Mouse (Mus musculus): ENCODE measurements at regions not wholly inside any gene's neighbourhood (a gene's known extent, or its start where the extent isn't known, plus 50 kb on each side); places are given as distances from the start of the nearest gene placed in this dataset.

DNA sequence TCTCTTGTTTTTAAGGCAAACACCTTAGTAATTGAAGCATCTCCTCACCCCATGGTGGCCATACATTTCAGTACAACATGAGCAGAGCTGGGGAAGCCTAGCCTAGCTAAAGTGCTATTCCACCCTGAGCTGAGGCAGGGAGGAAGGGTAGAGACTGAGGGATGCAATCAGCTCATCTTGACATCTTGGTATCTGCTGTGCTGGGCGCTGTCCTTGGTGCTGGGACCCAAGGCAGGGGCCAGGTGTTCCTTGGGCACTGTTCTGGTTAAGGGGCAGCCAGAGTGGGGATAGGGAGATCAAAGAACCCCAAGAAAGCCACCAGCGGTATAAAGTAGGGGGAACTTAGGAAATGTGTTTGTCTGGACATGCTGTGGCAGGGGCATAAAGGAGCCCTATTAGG is 228.7 kb downstream of the Cyp26b1 start:
- 19% methylated on average over 2 of the region's 2 CpGs for WGBS
- no peak overlapping the region for H3K9ac ChIP-seq (ENCODE audit: low read depth, low read length)
- H3K4me2 ChIP-seq (ENCODE audit: low read length): no peak overlapping the region
- H3K27ac ChIP-seq (ENCODE audit: low read length): no peak overlapping the region
- ATAC-seq: no peak
- H3K4me3 ChIP-seq (ENCODE audit: low read depth, low read length): no peak overlapping the region
- no peaks in the 10 kb centered on the region for H3K36me3 ChIP-seq (ENCODE audit: control insufficient read depth, insufficient read depth, low read length)
- no peaks in the 10 kb centered on the region for H3K9me3 ChIP-seq (replicated peaks; ENCODE audit: control insufficient read depth, low read length, poor library complexity, severe bottlenecking)
- no peaks in the 10 kb centered on the region for H3K27me3 ChIP-seq (ENCODE audit: control insufficient read depth, insufficient read depth, low read depth, low read length)
- no peaks in the 10 kb centered on the region for H3K4me1 ChIP-seq (ENCODE audit: control insufficient read depth, insufficient read depth, low read length)

- Histone ChIP-seq H3K9ac (ENCODE audit: low read depth, low read length) (no peak overlapping the region), H3K27me3 (ENCODE audit: control insufficient read depth, insufficient read depth, low read depth, low read length) (no peaks in the 10 kb centered on the region), H3K4me2 (ENCODE audit: low read length) (no peak overlapping the region), H3K9me3 (replicated peaks; ENCODE audit: control insufficient read depth, low read length, poor library complexity, severe bottlenecking) (no peaks in the 10 kb centered on the region), H3K4me1 (ENCODE audit: control insufficient read depth, insufficient read depth, low read length) (no peaks in the 10 kb centered on the region), H3K27ac (ENCODE audit: low read length) (no peak overlapping the region), H3K36me3 (ENCODE audit: control insufficient read depth, insufficient read depth, low read length) (no peaks in the 10 kb centered on the region), H3K4me3 (ENCODE audit: low read depth, low read length) (no peak overlapping the region)
- WGBS: 72% methylated on average over 1 of the region's 1 CpGs
- ATAC-seq: no peak
Observed at GRCm38 (mm10) chr6:84362331-84362730, 231.4 kb downstream of the Cyp26b1 start.

GRCm38 (mm10) chr6:84357911-84358310 is 235.8 kb downstream of the Cyp26b1 start:
- no peak overlapping the region for H3K9ac ChIP-seq (ENCODE audit: low read depth, low read length)
- WGBS: 77% methylated on average over 10 of the region's 10 CpGs
- H3K36me3 ChIP-seq (ENCODE audit: control insufficient read depth, insufficient read depth, low read length): no peaks in the 10 kb centered on the region

GRCm38 (mm10) chr6:84353425-84354220 is 240.1 kb downstream of the Cyp26b1 start:
- Histone ChIP-seq H3K27me3 (ENCODE audit: control insufficient read depth, insufficient read depth, low read depth, low read length) (no peaks in the 10 kb centered on the region), H3K9me3 (replicated peaks; ENCODE audit: control insufficient read depth, low read length, poor library complexity, severe bottlenecking) (no peaks in the 10 kb centered on the region), H3K4me2 (ENCODE audit: low read length) (no peak overlapping the region), H3K27ac (ENCODE audit: low read length) (no peak overlapping the region), H3K36me3 (ENCODE audit: control insufficient read depth, insufficient read depth, low read length) (no peaks in the 10 kb centered on the region), H3K9ac (ENCODE audit: low read depth, low read length) (no peak overlapping the region), H3K4me1 (ENCODE audit: control insufficient read depth, insufficient read depth, low read length) (no peaks in the 10 kb centered on the region), H3K4me3 (ENCODE audit: low read depth, low read length) (no peak overlapping the region)
- WGBS: 91% methylated on average over 6 of the region's 6 CpGs
- ATAC-seq: no peak

More at GRCm38 (mm10) chr6:84357911-84358310, 235.8 kb downstream of the Cyp26b1 start:
- ATAC-seq: no peak
- H3K4me1 ChIP-seq (ENCODE audit: control insufficient read depth, insufficient read depth, low read length): no peaks in the 10 kb centered on the region
- H3K4me2 ChIP-seq (ENCODE audit: low read length): no peak overlapping the region
- no peak overlapping the region for H3K27ac ChIP-seq (ENCODE audit: low read length)
- no peaks in the 10 kb centered on the region for H3K27me3 ChIP-seq (ENCODE audit: control insufficient read depth, insufficient read depth, low read depth, low read length)
- H3K9me3 ChIP-seq (replicated peaks; ENCODE audit: control insufficient read depth, low read length, poor library complexity, severe bottlenecking): no peaks in the 10 kb centered on the region
- H3K4me3 ChIP-seq (ENCODE audit: low read depth, low read length): no peak overlapping the region

DNA sequence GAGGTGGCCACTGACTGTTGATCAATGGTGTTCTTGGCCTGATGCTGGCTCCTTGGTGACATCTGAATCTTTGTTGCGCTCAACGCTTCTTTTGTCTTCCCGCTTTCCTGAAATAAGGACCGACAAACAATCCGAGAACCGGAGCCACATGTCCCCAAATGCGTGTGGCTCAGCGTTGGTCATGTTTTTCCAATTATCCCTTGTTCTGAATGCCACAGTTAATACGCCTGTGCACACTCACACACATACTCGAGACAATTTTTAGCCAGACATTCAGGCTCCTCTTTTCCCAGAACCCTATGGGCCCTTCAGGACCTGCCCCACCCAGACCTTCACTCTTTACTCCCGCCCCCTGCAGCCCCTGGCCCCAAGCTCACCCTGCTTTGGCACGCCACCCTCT is 248.8 kb downstream of the Cyp26b1 start:
- Histone ChIP-seq H3K9ac (ENCODE audit: low read depth, low read length) (no peak overlapping the region), H3K4me1 (ENCODE audit: control insufficient read depth, insufficient read depth, low read length) (no peaks in the 10 kb centered on the region), H3K9me3 (replicated peaks; ENCODE audit: control insufficient read depth, low read length, poor library complexity, severe bottlenecking) (no peaks in the 10 kb centered on the region), H3K4me3 (ENCODE audit: low read depth, low read length) (no peak overlapping the region), H3K4me2 (ENCODE audit: low read length) (no peak overlapping the region), H3K27me3 (ENCODE audit: control insufficient read depth, insufficient read depth, low read depth, low read length) (no peaks in the 10 kb centered on the region), H3K36me3 (ENCODE audit: control insufficient read depth, insufficient read depth, low read length) (no peaks in the 10 kb centered on the region), H3K27ac (ENCODE audit: low read length) (no peak overlapping the region)
- ATAC-seq: no peak
- WGBS: 90% methylated on average over 12 of the region's 12 CpGs

GRCm38 (mm10) chr6:84333666-84334179 is 260.0 kb downstream of the Cyp26b1 start:
- Histone ChIP-seq H3K27me3 (ENCODE audit: control insufficient read depth, insufficient read depth, low read depth, low read length) (no peaks in the 10 kb centered on the region), H3K4me1 (ENCODE audit: control insufficient read depth, insufficient read depth, low read length) (no peaks in the 10 kb centered on the region), H3K27ac (ENCODE audit: low read length) (no peak overlapping the region), H3K9me3 (replicated peaks; ENCODE audit: control insufficient read depth, low read length, poor library complexity, severe bottlenecking) (no peaks in the 10 kb centered on the region), H3K9ac (ENCODE audit: low read depth, low read length) (no peak overlapping the region), H3K4me3 (ENCODE audit: low read depth, low read length) (no peak overlapping the region), H3K4me2 (ENCODE audit: low read length) (no peak overlapping the region), H3K36me3 (ENCODE audit: control insufficient read depth, insufficient read depth, low read length) (no peaks in the 10 kb centered on the region)
- 87% methylated on average over 10 of the region's 10 CpGs for WGBS
- no peak for ATAC-seq

DNA sequence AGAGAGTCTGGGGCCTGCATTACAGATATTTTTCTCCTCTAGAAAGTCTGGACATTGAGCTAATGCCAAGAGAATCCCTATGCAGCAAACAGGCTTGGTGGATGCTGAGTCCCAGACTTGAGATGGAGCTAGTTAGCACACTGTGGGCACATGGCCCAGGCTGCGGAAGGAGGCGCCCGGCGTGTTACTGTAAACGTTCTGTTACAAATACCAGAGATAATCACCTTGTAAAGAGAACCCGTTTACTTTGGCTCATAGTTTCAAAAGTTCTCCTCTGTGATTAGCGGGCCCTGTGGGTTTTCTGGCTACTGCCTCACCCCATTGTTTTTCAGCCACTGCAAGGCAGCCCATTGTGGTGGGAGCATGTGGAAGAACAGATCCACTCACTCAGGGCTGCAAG is 264.6 kb downstream of the Cyp26b1 start:
- H3K4me1 ChIP-seq (ENCODE audit: control insufficient read depth, insufficient read depth, low read length): no peaks in the 10 kb centered on the region
- H3K36me3 ChIP-seq (ENCODE audit: control insufficient read depth, insufficient read depth, low read length): no peaks in the 10 kb centered on the region
- H3K4me2 ChIP-seq (ENCODE audit: low read length): no peak overlapping the region
- H3K27me3 ChIP-seq (ENCODE audit: control insufficient read depth, insufficient read depth, low read depth, low read length): no peaks in the 10 kb centered on the region
- no peak overlapping the region for H3K27ac ChIP-seq (ENCODE audit: low read length)
- no peaks in the 10 kb centered on the region for H3K9me3 ChIP-seq (replicated peaks; ENCODE audit: control insufficient read depth, low read length, poor library complexity, severe bottlenecking)
- WGBS: 62% methylated on average over 7 of the region's 7 CpGs
- no peak for ATAC-seq
- no peak overlapping the region for H3K9ac ChIP-seq (ENCODE audit: low read depth, low read length)
- no peak overlapping the region for H3K4me3 ChIP-seq (ENCODE audit: low read depth, low read length)

- Histone ChIP-seq H3K9ac (ENCODE audit: low read depth, low read length) (no peak overlapping the region), H3K36me3 (ENCODE audit: control insufficient read depth, insufficient read depth, low read length) (no peaks in the 10 kb centered on the region), H3K4me3 (ENCODE audit: low read depth, low read length) (no peak overlapping the region), H3K27ac (ENCODE audit: low read length) (no peak overlapping the region), H3K4me2 (ENCODE audit: low read length) (no peak overlapping the region), H3K4me1 (ENCODE audit: control insufficient read depth, insufficient read depth, low read length) (no peaks in the 10 kb centered on the region), H3K27me3 (ENCODE audit: control insufficient read depth, insufficient read depth, low read depth, low read length) (no peaks in the 10 kb centered on the region), H3K9me3 (replicated peaks; ENCODE audit: control insufficient read depth, low read length, poor library complexity, severe bottlenecking) (no peaks in the 10 kb centered on the region)
- no peak for ATAC-seq
- WGBS: 49% methylated on average over 3 of the region's 3 CpGs
Observed at GRCm38 (mm10) chr6:84328030-84328390, 265.7 kb downstream of the Cyp26b1 start.

DNA sequence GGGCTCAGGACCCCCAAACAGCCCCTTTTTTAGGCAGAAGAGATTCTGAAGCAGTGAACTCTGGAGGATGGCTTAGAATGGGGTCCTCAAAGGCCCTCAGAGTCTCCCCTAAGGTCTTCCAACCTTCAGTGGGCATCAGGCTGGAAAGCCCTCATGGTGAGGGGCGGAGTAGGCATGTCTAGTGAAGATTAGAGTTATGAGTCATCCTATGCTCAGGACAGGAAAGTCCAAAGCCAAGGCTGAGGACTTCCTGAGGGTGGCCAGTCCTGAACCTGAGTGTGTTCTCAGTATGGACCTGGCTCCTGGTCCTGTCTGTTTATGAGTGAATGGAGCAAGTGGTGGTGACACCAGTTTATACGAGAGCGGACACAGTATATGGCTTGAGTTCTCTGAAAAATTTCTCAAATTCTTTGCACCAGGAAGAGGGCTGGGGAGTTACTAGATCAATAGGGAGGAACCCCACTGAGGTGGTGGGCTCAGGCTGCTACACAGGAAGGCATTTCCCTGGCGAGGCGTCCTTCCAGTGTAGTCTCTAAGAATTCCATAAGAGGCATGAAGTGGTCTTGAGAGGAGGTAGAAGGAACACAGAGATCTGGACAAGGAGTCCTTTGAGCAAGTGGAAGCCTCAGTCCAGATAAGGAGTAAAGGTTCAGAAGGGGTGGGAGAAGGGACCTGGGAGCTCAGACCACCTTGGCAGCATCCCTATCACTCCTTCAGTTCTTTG is 266.2 kb downstream of the Cyp26b1 start:
- Histone ChIP-seq H3K27ac (ENCODE audit: low read length) (no peak overlapping the region), H3K36me3 (ENCODE audit: control insufficient read depth, insufficient read depth, low read length) (no peaks in the 10 kb centered on the region), H3K4me3 (ENCODE audit: low read depth, low read length) (no peak overlapping the region), H3K9me3 (replicated peaks; ENCODE audit: control insufficient read depth, low read length, poor library complexity, severe bottlenecking) (no peaks in the 10 kb centered on the region), H3K4me1 (ENCODE audit: control insufficient read depth, insufficient read depth, low read length) (no peaks in the 10 kb centered on the region), H3K9ac (ENCODE audit: low read depth, low read length) (no peak overlapping the region), H3K4me2 (ENCODE audit: low read length) (no peak overlapping the region), H3K27me3 (ENCODE audit: control insufficient read depth, insufficient read depth, low read depth, low read length) (no peaks in the 10 kb centered on the region)
- WGBS: 68% methylated on average over 5 of the region's 5 CpGs
- ATAC-seq: no peak

All from midbrain, embryonic 16.5 days (tissue).